Mouse (Mus musculus) C2C12 (cell line): Measurements from ENCODE around the gene Stk39.

Experiments
- CTCF ChIP-seq: IDR thresholded peaks from one replicate; pipeline ENCODE4 v1.5.1; 2011; ENCODE audit not compliant: control insufficient read depth, insufficient read depth, insufficient read length
- MAX ChIP-seq: IDR thresholded peaks from one replicate; pipeline ENCODE4 v1.6.1; 2011; ENCODE audit warnings: mild to moderate bottlenecking, control low read depth

GRCm38 (mm10) chr2:68429436-68429835 is 42.6 kb downstream of the Stk39 start:
- TF ChIP-seq MAX: no peak
- no peak for TF ChIP-seq CTCF
